Comparison of ENCODE assay signal across 18 mouse cellular contexts in the genomic region with DNA sequence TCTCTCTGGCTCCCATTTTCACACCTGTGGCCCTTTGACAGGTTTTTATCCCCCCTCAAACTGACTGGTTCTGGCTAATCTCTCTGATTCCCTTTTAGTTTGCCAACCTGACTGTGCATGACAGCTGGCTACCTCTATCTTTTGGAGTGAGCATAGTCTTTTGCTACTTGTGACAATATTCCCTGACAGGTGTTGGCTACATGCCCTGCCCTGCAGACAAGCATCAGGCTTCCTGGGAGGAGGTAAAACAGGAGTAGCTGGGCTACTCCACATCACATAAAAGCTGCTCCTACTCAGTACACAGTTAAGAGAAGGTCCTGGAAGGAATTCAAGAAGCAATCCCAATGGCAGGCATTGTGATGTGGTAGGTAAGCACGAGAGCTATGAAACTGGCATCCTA.
"Had no signal": no experiment of that assay in that cellular context is flagged by ENCODE, and none has a peak within 500 bp of the region (broad histone marks: within the 10 kb centered on the region; RNA-seq: fewer than 3 reads in every experiment).

No protein-coding gene starts in this region.

- H3K4me1 ChIP-seq: lung, embryonic 15.5 days; megakaryocyte, embryonic 14.5 days; midbrain, embryonic 15.5 days; stomach, embryonic 15.5 days had no signal

- H3K9ac ChIP-seq: liver, postnatal 0 days; lung, embryonic 15.5 days; midbrain, embryonic 13.5 days; midbrain, embryonic 15.5 days; neural tube, embryonic 13.5 days; stomach, embryonic 15.5 days had no signal

- H3K9me3 ChIP-seq: lung, embryonic 15.5 days; midbrain, embryonic 13.5 days; midbrain, embryonic 15.5 days; neural tube, embryonic 13.5 days; stomach, embryonic 15.5 days had no signal

- ATAC-seq: liver, postnatal 0 days; lung, postnatal 0 days; midbrain, embryonic 13.5 days; midbrain, embryonic 15.5 days had no signal

- H3K27me3 ChIP-seq: lung, embryonic 15.5 days; megakaryocyte, embryonic 14.5 days; midbrain, embryonic 13.5 days; midbrain, embryonic 15.5 days; stomach, embryonic 15.5 days had no signal

- H3K36me3 ChIP-seq: lung, embryonic 15.5 days; midbrain, embryonic 13.5 days; midbrain, embryonic 15.5 days; neural tube, embryonic 13.5 days; stomach, embryonic 15.5 days had no signal

- H3K4me2 ChIP-seq: lung, embryonic 15.5 days; midbrain, embryonic 11.5 days; midbrain, embryonic 13.5 days; midbrain, embryonic 15.5 days; neural tube, embryonic 13.5 days; stomach, embryonic 15.5 days had no signal

- H3K4me3 ChIP-seq: lung, embryonic 15.5 days; megakaryocyte, embryonic 14.5 days; midbrain, embryonic 13.5 days; midbrain, embryonic 15.5 days; neural tube, embryonic 13.5 days; stomach, embryonic 15.5 days had no signal

- H3K27ac ChIP-seq: lung, embryonic 15.5 days; macrophage; midbrain, embryonic 13.5 days; midbrain, embryonic 15.5 days; stomach, embryonic 15.5 days; stomach, postnatal 0 days had no signal

- DNase-seq: liver, postnatal 0 days; lung, adult 2 months; lung, postnatal 14 days; lung, postnatal 36 days; right cerebral cortex, postnatal 14 days; thymus, adult 2 months; thymus, postnatal 25 days; thymus, postnatal 4 days had no signal
